Mouse (Mus musculus): ENCODE data around the gene Gm21988. TPM values are rescaled to one million over a fixed set of nuclear protein-coding genes. Genes with fewer than 3 reads are reported as not detected.

Gene Gm21988
- polyA plus RNA-seq, 1 experiment from 2014 or later: 9.0 TPM

DNA sequence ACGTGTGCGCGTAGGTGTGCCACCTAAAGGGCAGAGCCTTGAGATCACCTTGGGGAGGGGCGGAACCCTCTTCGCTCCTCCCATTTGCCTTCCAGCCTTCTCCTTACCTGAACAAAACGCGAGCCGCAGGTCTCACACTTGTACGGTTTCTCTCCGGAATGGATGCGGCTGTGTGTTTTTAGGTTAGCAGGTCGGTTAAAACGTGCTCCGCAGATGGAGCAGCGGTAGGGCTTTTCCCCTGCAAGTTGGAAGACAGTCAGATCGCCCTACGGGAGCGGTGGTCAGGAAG, 13.1 kb downstream of the Gm21988 start:
- H3K9ac ChIP-seq: peak overlapping the region; percentile 64
- H3K27me3 ChIP-seq (replicated peaks): peaks cover 52% of the 10 kb centered on the region
- H3K4me2 ChIP-seq: peak overlapping the region; percentile 70
- whole genome bisulfite sequencing: 10% methylated on average over 18 of the region's 18 CpGs
- no peaks in the 10 kb centered on the region for H3K36me3 ChIP-seq
- peak overlapping the region; percentile 51 for H3K4me3 ChIP-seq
- no peak for ATAC-seq (ENCODE audit: insufficient number of reproducible peaks, low FRiP score)
- H3K4me1 ChIP-seq (replicated peaks): peaks cover 56% of the 10 kb centered on the region
- H3K27ac ChIP-seq (ENCODE audit: poor library complexity, severe bottlenecking): no peak overlapping the region
- no peaks in the 10 kb centered on the region for H3K9me3 ChIP-seq (replicated peaks)

DNA sequence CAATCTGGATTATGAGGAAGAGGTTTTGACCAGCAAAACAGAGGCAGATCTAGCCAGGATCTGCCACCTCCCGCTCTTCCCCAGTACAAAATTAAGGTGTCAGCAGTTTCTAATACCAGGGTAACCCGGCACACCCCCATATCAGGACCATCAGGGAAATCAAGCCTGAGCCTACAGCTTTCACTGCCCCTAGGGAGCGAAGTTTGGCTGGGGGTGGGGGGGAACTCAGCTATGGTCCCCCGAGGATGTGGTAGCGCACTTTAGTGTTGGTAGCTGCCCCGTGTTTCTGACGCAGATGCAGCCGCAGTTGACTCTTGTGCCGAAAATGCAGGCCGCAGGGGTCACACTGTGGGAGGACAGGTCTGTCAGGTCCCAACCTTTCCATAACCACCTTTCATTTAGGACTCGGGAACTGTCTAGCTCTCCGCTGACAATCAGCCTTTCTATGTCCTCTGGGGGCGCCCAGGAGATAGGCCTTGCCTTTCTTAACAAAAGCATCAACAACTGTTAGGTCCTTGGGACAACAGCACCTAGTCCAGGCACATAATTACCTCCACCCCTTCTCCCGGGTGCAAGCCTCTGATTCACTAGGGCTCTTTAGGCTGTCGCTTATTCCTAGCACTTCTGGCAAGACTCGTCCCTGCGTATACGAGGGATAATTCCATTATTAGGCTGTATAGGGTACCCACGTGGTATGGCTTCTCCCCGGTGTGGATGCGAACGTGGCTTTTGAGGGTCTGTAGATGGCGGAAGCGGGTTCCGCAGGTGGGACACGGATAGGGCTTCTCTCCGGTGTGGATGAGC, 13.6 kb downstream of the Gm21988 start:
- Histone ChIP-seq H3K36me3 (no peaks in the 10 kb centered on the region), H3K9me3 (replicated peaks) (no peaks in the 10 kb centered on the region), H3K4me2 (peak overlapping the region; percentile 70), H3K27ac (ENCODE audit: poor library complexity, severe bottlenecking) (no peak overlapping the region; the same call in 1 of the 2 replicates), H3K4me1 (replicated peaks) (peaks cover 56% of the 10 kb centered on the region), H3K9ac (peak overlapping the region; percentile 64), H3K4me3 (peak overlapping the region; percentile 51), H3K27me3 (replicated peaks) (peaks cover 52% of the 10 kb centered on the region)
- WGBS: 20% methylated on average over 27 of the region's 27 CpGs
- no peak for ATAC-seq (ENCODE audit: insufficient number of reproducible peaks, low FRiP score)

DNA sequence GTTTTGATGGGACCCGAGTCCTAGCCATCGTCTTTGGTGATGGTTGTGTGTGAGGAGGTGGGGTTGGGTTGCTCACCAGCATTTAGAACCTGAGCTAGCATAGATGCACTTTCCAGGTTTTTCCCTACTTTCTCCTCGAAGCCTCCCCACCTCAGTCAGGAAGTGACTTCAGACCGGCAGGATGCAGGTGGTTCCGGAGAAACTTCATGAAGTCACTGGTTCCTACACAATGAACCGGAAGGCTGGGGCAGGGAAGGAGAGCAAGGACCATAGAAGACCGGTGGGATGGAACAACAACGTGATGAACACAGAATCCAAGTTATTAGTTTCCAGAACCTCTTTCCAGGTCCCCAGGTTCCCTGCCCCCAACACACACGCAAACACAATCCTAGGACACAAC, 15.9 kb downstream of the Gm21988 start:
- no peak for ATAC-seq (ENCODE audit: insufficient number of reproducible peaks, low FRiP score)
- WGBS: 62% methylated on average over 9 of the region's 9 CpGs
- H3K4me3 ChIP-seq: no peak overlapping the region
- no peak overlapping the region for H3K9ac ChIP-seq
- H3K4me1 ChIP-seq (replicated peaks): peaks cover 54% of the 10 kb centered on the region
- H3K27me3 ChIP-seq (replicated peaks): peaks cover 47% of the 10 kb centered on the region
- no peak overlapping the region for H3K4me2 ChIP-seq
- H3K27ac ChIP-seq (ENCODE audit: poor library complexity, severe bottlenecking): peak overlapping the region; percentile 69
- no peaks in the 10 kb centered on the region for H3K36me3 ChIP-seq
- no peaks in the 10 kb centered on the region for H3K9me3 ChIP-seq (replicated peaks)

DNA sequence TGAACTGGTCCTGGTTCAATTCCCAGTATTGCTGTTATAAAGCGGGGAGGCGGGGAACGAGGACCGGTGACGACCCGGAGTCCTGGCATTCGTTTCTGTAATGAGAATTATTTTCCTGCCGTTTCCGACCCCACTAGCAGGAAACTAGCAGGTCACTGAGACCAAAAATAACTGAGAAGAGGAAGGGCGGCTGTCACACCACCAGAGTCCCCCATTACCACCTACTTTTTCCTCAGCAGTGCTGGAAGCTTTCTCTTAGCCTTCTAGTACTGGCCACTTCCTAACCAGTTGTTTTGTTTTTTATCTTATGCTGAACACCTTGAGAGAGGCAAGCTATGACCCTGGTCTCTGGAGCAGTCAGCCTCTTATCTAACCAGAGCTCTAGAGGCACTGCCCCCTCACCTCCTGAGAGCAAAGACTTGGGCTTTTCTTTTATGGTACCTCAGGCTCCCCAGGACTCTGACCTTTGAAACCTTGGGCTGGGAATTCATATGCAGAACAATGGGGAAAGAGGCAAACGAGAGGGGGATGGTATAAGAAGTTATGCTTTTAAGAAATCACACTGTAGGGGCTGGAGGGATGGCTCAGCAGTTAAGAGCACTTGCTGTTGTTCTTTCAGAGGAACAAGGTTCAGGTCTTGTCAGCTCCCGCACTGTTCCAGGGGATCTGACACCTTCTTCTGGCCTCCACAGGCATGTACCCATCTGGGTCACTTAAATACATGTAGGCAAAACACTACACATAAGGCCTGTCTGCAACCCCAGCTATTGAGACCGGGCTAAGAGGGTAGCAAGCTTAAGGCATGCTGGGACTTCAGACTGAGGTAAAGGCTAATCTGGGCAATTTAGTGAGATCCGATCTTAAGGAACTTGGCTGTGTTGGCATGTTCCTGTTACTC, 17.8 kb downstream of the Gm21988 start:
- Histone ChIP-seq H3K27ac (ENCODE audit: poor library complexity, severe bottlenecking) (peak overlapping the region; percentile 94), H3K27me3 (replicated peaks) (peaks cover 42% of the 10 kb centered on the region), H3K4me3 (peak overlapping the region; percentile 53), H3K9ac (peak overlapping the region; percentile 72), H3K9me3 (replicated peaks) (no peaks in the 10 kb centered on the region), H3K36me3 (no peaks in the 10 kb centered on the region), H3K4me2 (peak overlapping the region; percentile 92), H3K4me1 (replicated peaks) (peaks cover 49% of the 10 kb centered on the region)
- peak; percentile 82 for ATAC-seq (ENCODE audit: insufficient number of reproducible peaks, low FRiP score)
- WGBS: 9% methylated on average over 14 of the region's 14 CpGs

DNA sequence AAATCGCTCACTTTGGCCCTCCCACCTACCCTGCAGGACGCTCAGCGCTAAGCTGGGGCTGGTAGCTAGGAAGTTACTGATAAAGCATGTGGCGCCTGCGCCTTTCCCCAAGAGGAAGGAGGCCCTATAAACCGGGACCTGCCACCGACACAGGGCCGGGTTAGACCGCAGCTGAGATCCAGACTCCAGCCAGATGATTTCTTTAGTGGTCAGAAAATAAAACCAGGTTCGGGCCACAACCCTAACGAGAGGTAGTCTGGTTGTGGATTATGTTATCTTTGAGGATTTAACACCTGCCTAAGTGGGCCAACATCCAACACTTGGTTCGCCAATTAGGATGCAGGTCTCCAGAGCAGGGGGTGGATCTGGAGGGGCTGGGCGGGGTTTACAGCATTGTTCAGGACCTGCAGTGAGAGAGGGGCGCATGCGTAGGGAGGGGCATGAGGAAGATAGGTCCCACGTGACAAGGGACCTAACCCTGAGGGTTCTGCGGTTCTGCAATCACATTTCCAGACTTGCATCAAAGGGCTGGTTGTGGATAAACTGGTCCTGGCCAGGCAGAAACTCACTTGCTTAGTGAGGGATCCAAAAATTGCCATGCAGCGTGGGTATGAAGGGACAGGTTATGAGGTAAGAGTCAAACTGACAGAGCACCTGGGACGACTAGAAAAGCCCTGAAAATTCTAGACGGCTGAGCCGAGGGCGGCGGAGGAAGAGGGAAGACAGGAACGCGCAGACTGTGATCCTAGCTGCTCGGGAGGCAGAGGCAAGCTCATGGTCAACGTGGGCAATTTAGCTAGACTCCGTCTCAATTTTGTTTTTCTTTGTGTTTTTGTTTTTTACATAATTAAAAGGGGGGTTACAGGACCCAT, 18.7 kb downstream of the Gm21988 start, which contains the start of gene Slc16a13:
Gene Slc16a13 (minus strand): TSS at position 334 of the 872 bp plus-strand sequence.
- H3K4me2 ChIP-seq: peak within 1 kb of the TSS; percentile 92
- peaks cover 40% of the 10 kb centered on the region for H3K4me1 ChIP-seq (replicated peaks)
- peak; percentile 93 for ATAC-seq (ENCODE audit: insufficient number of reproducible peaks, low FRiP score)
- H3K9ac ChIP-seq: peak within 1 kb of the TSS; percentile 79
- peak within 1 kb of the TSS; percentile 53 for H3K4me3 ChIP-seq
- H3K9me3 ChIP-seq (replicated peaks): no peaks in the 10 kb centered on the region
- WGBS: under 1% methylated on average over 28 of the region's 28 CpGs
- H3K36me3 ChIP-seq: no peaks in the 10 kb centered on the region
- peaks cover 42% of the 10 kb centered on the region for H3K27me3 ChIP-seq (replicated peaks)
- peak within 1 kb of the TSS; percentile 94 for H3K27ac ChIP-seq (ENCODE audit: poor library complexity, severe bottlenecking)

DNA sequence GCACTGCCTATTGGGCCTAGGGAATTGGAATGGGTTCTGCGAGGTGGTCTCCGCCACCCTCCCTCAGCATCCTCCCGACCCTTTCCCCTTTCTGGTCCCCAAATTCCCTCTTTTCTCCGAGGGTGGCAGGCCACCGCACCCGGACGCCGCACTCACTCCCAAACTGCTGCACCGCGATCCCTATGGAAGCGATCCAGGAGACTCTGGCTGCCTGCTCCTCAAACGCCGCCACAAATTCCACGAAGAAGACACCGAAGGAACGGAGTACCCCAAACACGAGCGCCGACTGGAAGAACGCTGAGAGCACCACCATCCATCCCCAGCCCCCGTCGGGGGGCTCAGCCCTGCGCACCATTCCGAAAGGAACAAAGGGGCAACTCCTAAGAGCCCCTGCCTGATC, 19.3 kb downstream of the Gm21988 start:
- under 1% methylated on average over 24 of the region's 24 CpGs for WGBS

DNA sequence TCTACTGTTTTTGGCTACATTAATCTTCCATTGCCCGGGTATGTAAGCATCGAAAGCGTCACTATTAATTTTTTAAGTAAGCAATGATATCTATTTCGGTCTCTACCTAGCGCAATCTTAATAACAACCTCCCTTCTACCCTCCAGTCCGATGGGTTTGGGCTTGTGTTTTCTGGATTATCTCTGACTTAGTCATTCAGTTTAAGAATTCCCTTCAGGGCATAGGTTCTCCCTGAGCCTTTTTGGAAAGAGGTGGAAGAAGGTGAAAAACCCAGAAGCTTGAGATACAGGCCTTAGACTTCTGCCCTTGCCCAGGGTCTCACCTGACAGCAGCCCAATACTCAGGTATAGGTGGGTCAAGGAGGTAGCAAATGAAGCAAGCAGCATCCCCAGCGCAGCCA, 19.8 kb downstream of the Gm21988 start:
- Histone ChIP-seq H3K4me1 (replicated peaks) (peaks cover 45% of the 10 kb centered on the region), H3K4me2 (peak overlapping the region; percentile 92), H3K36me3 (no peaks in the 10 kb centered on the region), H3K4me3 (peak overlapping the region; percentile 53), H3K27ac (ENCODE audit: poor library complexity, severe bottlenecking) (peak overlapping the region; percentile 94; the same call in 1 of the 2 replicates), H3K9me3 (replicated peaks) (no peaks in the 10 kb centered on the region), H3K9ac (peak overlapping the region; percentile 79), H3K27me3 (replicated peaks) (peaks cover 43% of the 10 kb centered on the region)
- no peak for ATAC-seq (ENCODE audit: insufficient number of reproducible peaks, low FRiP score)
- whole genome bisulfite sequencing: 60% methylated on average over 7 of the region's 7 CpGs

More for the DNA sequence above, 19.3 kb downstream of the Gm21988 start:
- Histone ChIP-seq H3K4me2 (peak overlapping the region; percentile 92), H3K27ac (ENCODE audit: poor library complexity, severe bottlenecking) (peak overlapping the region; percentile 94), H3K4me1 (replicated peaks) (peaks cover 40% of the 10 kb centered on the region), H3K27me3 (replicated peaks) (peaks cover 43% of the 10 kb centered on the region), H3K9me3 (replicated peaks) (no peaks in the 10 kb centered on the region), H3K9ac (peak overlapping the region; percentile 79), H3K36me3 (no peaks in the 10 kb centered on the region), H3K4me3 (peak overlapping the region; percentile 53)
- no peak for ATAC-seq (ENCODE audit: insufficient number of reproducible peaks, low FRiP score)

DNA sequence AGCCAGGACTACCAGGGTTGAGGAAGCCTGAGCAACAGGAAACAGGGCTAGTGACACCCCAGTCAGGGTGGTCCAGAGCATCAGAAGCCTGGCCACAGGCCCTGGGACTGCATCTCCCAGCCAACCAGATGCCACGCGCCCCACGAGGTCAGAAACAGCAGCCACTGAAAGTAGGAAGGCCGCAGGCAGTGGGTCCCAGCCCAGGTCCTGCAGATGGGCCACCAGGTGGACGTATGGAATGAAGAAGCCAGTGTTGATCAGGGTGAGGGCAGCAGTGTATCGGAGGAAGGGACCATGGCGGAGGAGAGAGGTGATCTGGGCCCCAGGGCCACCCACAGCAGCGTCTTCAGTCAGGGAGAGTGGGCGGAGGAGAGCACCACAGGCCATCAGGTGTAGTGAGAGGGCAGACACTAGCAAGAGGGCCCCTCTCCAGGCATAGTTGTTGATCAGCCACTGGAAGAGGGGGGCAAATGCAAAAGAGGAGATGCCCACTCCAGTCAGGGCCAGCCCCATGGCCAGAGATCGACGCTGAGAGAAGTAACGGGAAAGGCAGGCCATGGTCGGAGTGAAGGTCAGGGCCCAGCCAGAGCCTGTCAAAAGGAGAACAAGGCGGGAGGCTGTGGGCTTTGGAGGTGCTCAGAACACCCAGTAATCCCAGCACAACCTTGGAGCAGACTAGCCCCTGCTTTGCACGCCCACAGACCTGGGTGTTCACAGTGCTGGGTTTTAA, 20.7 kb downstream of the Gm21988 start:
- no peak for ATAC-seq (ENCODE audit: insufficient number of reproducible peaks, low FRiP score)
- H3K4me3 ChIP-seq: no peak overlapping the region

DNA sequence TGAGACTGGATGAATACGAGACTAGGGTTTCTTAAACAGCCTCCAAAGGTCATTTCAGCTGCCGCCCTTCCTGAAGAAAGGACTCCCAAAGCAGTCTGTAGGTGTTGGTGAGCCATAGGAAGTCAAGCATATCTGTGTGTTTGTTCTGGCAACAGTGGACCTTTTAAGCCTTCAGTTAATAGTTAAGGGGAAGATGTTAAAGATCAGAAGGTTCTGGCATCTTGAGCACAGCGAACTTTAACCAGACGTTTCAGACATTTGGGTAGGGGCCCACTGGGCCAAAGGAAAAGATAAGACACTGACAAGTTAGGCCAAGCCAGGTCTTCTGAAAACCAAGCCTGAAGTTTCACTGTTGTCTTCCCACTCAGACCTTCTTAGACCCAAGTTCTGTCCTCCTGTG, 21.6 kb downstream of the Gm21988 start:
- H3K4me1 ChIP-seq (replicated peaks): peaks cover 48% of the 10 kb centered on the region

More for the DNA sequence above, 20.7 kb downstream of the Gm21988 start:
- H3K4me1 ChIP-seq (replicated peaks): peaks cover 48% of the 10 kb centered on the region
- no peak overlapping the region for H3K27ac ChIP-seq (ENCODE audit: poor library complexity, severe bottlenecking)
- peaks cover 50% of the 10 kb centered on the region for H3K27me3 ChIP-seq (replicated peaks)
- WGBS: 89% methylated on average over 15 of the region's 15 CpGs
- H3K36me3 ChIP-seq: no peaks in the 10 kb centered on the region
- H3K4me2 ChIP-seq: peak overlapping the region; percentile 27; the same call in 1 of the 2 replicates
- no peaks in the 10 kb centered on the region for H3K9me3 ChIP-seq (replicated peaks)
- 0 out of 2 replicates have a peak overlapping the region, but pooled peaks have one; percentile 18 for H3K9ac ChIP-seq

DNA sequence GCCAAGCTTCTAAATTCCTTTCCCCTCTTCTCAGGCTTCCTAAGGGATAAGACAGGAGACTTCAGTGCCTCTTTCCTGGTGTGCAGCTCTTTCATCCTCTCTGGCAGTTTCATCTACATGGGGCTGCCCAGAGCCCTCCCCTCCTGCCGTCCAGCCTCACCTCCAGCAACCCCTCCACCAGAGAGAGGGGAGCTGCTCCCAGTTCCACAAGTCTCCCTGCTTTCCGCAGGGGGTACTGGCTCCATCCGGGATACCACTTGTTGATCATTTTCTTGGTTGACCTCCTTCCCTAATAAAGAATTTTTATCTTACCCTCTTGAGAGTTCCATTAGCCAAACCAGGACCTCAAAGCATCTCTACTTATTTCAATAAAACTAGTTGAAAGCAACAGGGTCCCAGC, 23.5 kb downstream of the Gm21988 start:
- H3K27me3 ChIP-seq (replicated peaks): peaks cover 72% of the 10 kb centered on the region
- no peak for ATAC-seq (ENCODE audit: insufficient number of reproducible peaks, low FRiP score)
- WGBS: 49% methylated on average over 3 of the region's 3 CpGs

More for the DNA sequence above, 21.6 kb downstream of the Gm21988 start:
- H3K27ac ChIP-seq (ENCODE audit: poor library complexity, severe bottlenecking): no peak overlapping the region
- ATAC-seq (ENCODE audit: insufficient number of reproducible peaks, low FRiP score): no peak
- H3K9me3 ChIP-seq (replicated peaks): no peaks in the 10 kb centered on the region
- no peak overlapping the region for H3K9ac ChIP-seq
- H3K36me3 ChIP-seq: no peaks in the 10 kb centered on the region
- 61% methylated on average over 4 of the region's 4 CpGs for WGBS
- H3K4me3 ChIP-seq: no peak overlapping the region
- H3K4me2 ChIP-seq: no peak overlapping the region
- H3K27me3 ChIP-seq (replicated peaks): peaks cover 58% of the 10 kb centered on the region

More for the DNA sequence above, 23.5 kb downstream of the Gm21988 start:
- Histone ChIP-seq H3K9ac (no peak overlapping the region), H3K4me1 (replicated peaks) (peaks cover 38% of the 10 kb centered on the region), H3K4me2 (no peak overlapping the region), H3K36me3 (no peaks in the 10 kb centered on the region), H3K9me3 (replicated peaks) (no peaks in the 10 kb centered on the region), H3K4me3 (no peak overlapping the region), H3K27ac (ENCODE audit: poor library complexity, severe bottlenecking) (no peak overlapping the region)

All from heart, embryonic 12.5 days (tissue).